Mouse (Mus musculus): ENCODE data around the gene Bora. TPM values are rescaled to one million over a fixed set of nuclear protein-coding genes. Genes with fewer than 3 reads are reported as not detected.
A peak's percentile ranks its signal among the peaks of the same experiment; 100 is the strongest.
"Not testable (repeated sequence)": the region's sequence is repeated elsewhere in the genome, so short reads cannot be mapped to it uniquely, and the experiment has no call there.

Gene Bora
- 1 to 10 TPM in 1 of 4 experiments, under 1 TPM in 3; 0.51 to 1.0 (median 0.73) TPM for total RNA-seq (2022)

DNA sequence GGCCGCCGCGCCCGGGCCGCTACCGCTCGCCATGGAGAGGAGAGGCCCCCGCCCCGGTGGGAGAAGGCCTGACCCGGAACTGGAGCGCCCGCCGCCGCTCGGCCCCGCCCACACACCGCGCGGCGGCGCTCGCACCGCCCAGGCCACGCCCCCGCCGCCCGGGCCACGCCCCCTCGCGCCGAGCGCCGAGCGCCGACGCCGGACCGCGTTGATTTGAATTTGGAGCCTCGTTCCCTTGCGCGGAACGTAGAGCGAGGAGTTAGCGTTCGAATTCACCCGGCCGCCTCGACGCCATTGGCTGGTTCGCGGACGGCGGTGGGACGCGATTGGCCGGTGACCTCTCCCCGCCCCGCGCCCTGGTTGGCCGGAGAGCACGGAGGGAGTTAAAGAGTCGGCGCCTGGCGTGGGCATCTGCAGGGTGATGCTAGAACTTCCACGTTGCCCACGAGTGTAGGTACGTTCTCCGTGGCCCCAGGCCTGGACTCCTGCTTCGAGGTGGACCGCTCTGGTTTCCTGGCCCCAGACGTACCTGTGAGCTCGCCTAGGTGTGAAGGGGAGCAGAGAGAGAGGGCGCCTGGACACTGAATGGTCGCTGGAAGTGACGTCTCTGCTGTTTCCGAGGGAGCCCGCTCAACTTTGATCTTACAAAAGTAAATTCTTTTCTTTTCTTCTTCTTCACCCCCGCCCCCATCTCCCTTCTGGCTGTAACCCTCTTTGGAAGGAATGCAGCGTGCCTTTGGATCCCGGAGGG lies at the start of gene Bora, which contains the start of gene Mzt1:
Gene Bora (plus strand): TSS at position 192 of the 751 bp plus-strand sequence.
Gene Mzt1 (minus strand): TSS at position 104 of the 751 bp plus-strand sequence.
- DNase-seq (ENCODE audit: low spot score in 2 of 2): peak; percentile 78 to 84

GRCm38 (mm10) chr14:99010224-99010919 lies 35.6 kb upstream of the Bora start:
- no peak for DNase-seq (ENCODE audit: low spot score in 2 of 2)

DNA sequence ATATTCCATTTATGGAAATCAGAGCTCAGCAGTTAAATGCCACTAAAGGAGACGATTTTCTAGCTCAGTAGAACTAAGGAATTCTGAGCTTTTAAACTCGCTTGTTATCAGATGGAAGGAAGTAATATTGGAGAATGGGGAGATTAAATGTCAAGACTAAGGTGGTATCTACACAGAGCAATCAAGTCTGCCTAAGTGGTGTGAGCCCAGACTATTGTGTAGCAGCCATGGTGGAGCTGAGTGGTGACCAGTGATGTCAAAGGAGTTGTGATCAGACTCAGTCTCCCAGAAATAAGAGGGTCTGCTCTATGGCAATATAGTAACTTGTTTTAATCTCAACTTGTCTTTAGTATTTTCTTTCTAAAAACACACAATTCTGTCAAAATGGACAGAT lies 35.1 kb upstream of the Bora start:
- DNase-seq (ENCODE audit: low spot score in 2 of 2): no peak

DNA sequence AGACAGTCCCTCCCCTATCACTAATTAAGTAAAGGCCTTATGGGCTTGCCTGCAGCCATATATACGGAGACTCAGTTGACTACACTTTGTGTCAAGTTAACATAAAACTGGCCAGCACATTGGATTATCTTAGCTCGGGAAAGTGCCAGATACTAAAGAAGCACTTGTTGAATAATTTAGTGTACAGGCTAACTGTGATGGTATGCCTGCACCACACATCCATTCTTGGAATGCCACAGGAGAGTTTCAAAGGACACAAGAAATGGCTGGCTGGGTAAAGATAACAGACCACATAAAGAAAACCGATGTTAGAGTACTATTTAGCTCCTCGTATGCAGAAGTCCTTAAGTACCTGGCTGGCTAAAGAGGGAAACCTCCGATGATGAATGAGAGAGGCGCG lies 27.3 kb upstream of the Bora start:
- no peak for DNase-seq (ENCODE audit: low spot score in 2 of 2)

GRCm38 (mm10) chr14:99019136-99019808 lies 26.8 kb upstream of the Bora start:
- no peak for DNase-seq (ENCODE audit: low spot score in 2 of 2)

GRCm38 (mm10) chr14:99022346-99023086 lies 23.5 kb upstream of the Bora start:
- DNase-seq (ENCODE audit: low spot score in 2 of 2): no peak

DNA sequence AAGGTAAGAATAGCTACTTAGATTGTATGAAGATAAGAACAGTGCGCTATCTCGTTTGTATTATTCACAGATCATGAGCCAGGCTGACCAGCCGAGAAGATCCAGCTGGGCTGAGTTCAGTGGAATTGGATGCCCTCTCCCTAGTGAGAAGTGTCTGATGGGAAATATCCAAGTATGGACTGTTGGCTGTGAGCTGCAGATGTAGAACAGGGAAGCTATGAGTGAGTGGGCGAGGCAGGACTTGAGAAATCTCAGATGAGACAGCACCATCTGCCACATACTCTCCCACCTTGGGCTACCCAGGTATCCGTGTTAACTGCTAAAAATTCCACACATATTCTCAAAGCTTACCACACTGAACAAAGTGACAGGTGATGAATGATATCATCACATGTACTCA lies 16.0 kb upstream of the Bora start:
- DNase-seq (ENCODE audit: low spot score in 2 of 2): no peak

DNA sequence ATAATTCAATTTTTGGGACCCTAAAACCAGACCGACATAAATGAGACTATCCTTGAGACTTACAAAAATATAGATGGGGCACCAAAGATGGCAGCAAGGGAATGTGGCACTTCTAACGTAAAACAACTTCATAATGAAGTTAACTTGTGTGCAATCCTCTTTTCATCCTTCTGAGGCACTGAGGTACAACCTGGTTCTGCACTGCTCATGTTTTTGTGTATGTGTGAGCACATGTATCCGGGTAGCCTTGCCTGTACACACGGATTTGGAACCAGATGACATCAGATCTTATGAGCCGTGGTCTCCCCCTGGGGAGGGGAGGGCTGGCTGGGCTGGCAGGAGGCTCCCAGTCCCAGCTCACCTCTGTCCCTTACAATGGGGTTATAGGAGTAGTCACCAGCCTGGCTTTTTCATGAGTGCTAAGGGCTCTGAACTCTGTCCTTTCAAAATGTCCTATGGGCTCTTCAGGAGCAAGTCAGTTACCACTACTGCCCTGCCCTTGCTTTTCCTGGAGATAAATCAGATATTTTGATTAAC lies 14.6 kb upstream of the Bora start:
- DNase-seq (ENCODE audit: low spot score in 2 of 2): no peak

- no peak for DNase-seq (ENCODE audit: low spot score in 2 of 2)
Observed at GRCm38 (mm10) chr14:99032596-99032995, 13.4 kb upstream of the Bora start.

GRCm38 (mm10) chr14:99034851-99035250 lies 11.2 kb upstream of the Bora start:
- not testable (repeated sequence) for DNase-seq (ENCODE audit: low spot score in 2 of 2)

DNA sequence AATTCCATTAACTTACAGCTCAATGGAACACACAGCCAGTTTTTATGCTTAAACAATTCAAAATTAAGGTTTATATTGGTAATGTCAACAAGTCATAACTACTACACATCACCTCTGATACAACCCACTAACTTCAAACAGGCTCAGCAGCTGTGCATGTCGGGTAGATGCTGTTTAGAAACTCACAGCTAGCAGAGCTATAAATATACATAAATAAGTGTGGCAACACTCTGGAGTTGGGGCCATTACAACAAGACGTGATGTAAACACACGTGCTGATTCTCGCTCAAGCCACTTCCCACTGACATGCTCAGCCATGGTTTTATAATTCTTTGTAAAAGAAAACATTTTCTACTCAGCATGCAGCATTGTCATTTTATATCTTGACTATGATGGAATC lies 10.0 kb upstream of the Bora start:
- no peak for DNase-seq (ENCODE audit: low spot score in 2 of 2)

DNA sequence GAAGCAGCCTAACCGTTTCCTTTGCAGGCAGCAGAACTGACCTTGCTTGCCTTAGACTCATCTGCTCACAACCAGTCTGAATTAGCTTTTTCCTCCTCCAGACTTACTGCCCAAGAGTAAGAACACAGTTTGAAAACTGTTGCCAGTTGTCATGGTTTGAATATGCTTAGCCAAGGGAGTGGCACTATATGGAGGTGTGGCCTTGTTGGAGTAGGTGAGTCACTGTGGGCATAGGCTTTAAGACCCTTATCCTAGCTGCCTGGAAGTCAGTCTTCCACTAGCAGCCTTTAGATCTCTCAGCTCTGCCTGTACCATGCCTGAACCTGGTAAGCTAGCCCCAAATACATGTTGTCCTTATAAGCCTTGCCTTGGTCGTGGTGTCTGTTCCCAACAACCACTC lies 8.3 kb upstream of the Bora start:
- DNase-seq (ENCODE audit: low spot score in 2 of 2): no peak

- not testable (repeated sequence) for DNase-seq (ENCODE audit: low spot score in 2 of 2)
Observed at GRCm38 (mm10) chr14:99039308-99039707, 6.7 kb upstream of the Bora start.

- DNase-seq (ENCODE audit: low spot score in 2 of 2): no peak
Observed at GRCm38 (mm10) chr14:99041416-99041815, 4.6 kb upstream of the Bora start.

DNA sequence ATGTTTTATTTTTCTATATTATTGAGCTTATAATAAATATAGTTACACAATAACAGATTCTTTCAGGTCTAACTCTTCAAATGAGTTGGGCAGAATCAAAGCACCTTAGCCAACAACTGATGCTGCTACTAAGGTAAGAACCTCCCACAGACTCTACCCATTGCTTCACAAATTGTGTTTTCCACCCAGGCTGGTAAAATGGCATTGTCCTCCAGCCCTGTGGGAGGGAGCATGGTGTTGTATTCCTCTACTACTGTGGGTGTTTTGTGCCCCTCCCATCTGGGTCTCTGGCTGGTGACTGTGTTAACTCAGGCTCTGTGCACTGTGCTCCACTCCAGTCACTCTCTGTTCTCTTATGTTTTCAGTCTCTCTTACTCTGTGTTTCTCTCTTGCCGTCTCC lies 2.5 kb upstream of the Bora start:
- DNase-seq (ENCODE audit: low spot score in 2 of 2): no peak

- no peak for DNase-seq (ENCODE audit: low spot score in 2 of 2)
Observed at GRCm38 (mm10) chr14:99044096-99044495, 1.9 kb upstream of the Bora start.

GRCm38 (mm10) chr14:99044718-99045117 lies 1.3 kb upstream of the Bora start:
- no peak for DNase-seq (ENCODE audit: low spot score in 2 of 2)

GRCm38 (mm10) chr14:99045378-99046030 lies 518 bp upstream of the Bora start:
- DNase-seq (ENCODE audit: low spot score in 2 of 2): no peak

GRCm38 (mm10) chr14:99046782-99047181 lies 760 bp downstream of the Bora start:
- DNase-seq (ENCODE audit: low spot score in 2 of 2): no peak

DNA sequence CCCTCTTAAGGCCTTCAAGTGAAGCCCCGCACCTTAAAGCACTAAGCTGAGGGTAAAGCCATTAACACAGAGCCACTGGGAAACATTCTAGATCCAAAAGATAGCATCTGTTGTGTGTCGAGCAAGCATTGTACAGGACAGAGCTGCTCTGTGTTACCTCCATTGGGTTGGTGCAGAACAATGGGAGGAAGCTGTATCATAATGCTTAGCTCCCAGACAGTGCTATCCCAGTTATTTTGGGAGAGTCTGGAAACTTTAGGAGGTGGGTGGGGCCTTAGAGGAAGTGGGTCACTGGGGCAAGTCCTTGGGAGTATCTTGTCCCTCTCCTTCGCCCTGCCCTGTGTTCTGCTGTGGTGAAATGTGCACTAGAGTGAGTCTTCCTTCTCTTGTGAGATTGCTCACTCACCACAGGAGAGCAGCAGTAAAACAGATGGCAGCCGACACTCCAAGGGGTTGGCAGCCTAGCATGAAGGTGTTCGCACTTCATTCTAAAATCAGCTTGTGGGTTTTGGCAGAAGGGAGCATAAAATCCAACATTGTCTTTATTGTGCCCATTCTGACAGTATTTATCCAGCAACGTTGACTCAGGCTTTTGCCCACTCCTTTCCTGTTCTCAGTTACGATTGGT lies 13.1 kb downstream of the Bora start:
- DNase-seq (ENCODE audit: low spot score in 2 of 2): no peak

Measured in gastrocnemius, adult 8-10 months (tissue).